Mouse (Mus musculus) adrenal gland, postnatal 10 days (tissue): Measurements from ENCODE around the gene Smyd3. TPM values are rescaled to one million over a fixed set of nuclear protein-coding genes. Genes with fewer than 3 reads are reported as not detected.

ENCODE experiments used
- DNase-seq: peaks from one replicate; pipeline ENCODE4 v3.0.0; 2021; ENCODE audit warnings: mixed read lengths
- total RNA-seq, 2 experiments: library from RNA; stranded (reverse); gene quantifications; 2 replicates each; pipeline ENCODE4 v1.2.3; 2021

Smyd3 gene
- total RNA-seq, 2 experiments from 2014 or later, result 6.0 to 8.0 TPM

- DNase-seq, result no peak
Measured at GRCm38 (mm10) chr1:178940353-178940752, 577.5 kb downstream of the Smyd3 start.

- DNase-seq, result no peak
Measured at GRCm38 (mm10) chr1:178936976-178937375, 580.9 kb downstream of the Smyd3 start.

GRCm38 (mm10) chr1:178936457-178936856 lies 581.4 kb downstream of the Smyd3 start:
- DNase-seq, result no peak

- no peak for DNase-seq
Measured at GRCm38 (mm10) chr1:178933953-178934637, 583.7 kb downstream of the Smyd3 start.

GRCm38 (mm10) chr1:178929531-178929930 lies 588.3 kb downstream of the Smyd3 start:
- no peak for DNase-seq

GRCm38 (mm10) chr1:178924492-178925183 lies 593.2 kb downstream of the Smyd3 start:
- DNase-seq, result no peak

- DNase-seq, result peak; percentile 49
Measured at GRCm38 (mm10) chr1:178917194-178917902, 600.5 kb downstream of the Smyd3 start.

GRCm38 (mm10) chr1:178915056-178915455 lies 602.8 kb downstream of the Smyd3 start:
- no peak for DNase-seq

GRCm38 (mm10) chr1:178912936-178913716 lies 604.7 kb downstream of the Smyd3 start:
- no peak for DNase-seq

GRCm38 (mm10) chr1:178910951-178911350 lies 606.9 kb downstream of the Smyd3 start:
- DNase-seq, result no peak

Other genes starting within 250 kb of the Smyd3 start
- gene Tfb2m, start 28.2 kb upstream of the Smyd3 start, total RNA-seq, result 10 to 100 TPM; 47.4 to 48.0 TPM
- 10 to 100 TPM; 36.5 to 42.1 TPM for gene Cnst, start 28.3 kb upstream of the Smyd3 start, total RNA-seq
- 10 to 100 TPM; 29.9 to 36.9 TPM for gene Sccpdh, start 150.2 kb upstream of the Smyd3 start, total RNA-seq
- not detected for gene Kif28, start 227.2 kb upstream of the Smyd3 start, total RNA-seq